ENCODE assay signal across 1 mouse cellular context in the genomic region with DNA sequence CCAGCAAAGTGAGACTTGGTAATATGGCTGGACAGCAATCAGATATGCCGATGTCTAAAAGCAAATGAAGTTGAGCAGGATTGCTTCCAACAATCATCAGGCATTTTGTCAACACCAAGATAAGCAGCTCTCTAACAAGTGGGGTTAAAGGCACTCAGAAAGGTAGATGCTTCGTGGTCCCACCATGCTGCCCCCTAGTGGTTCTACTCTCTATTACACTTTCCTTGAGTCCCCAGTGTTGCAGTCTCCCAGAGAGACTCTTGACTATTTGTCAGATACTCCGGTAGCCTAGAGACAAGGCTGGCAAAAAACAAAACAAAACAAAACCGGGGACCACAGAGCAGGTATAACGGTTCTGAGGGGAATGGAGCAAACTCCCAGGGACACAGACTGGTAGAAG.
A peak's percentile ranks its signal among the peaks of the same experiment; 100 is the strongest.
TF ChIP-seq lines count a peak whose summit lies in the region.

No protein-coding gene starts in this region.

TF ChIP-seq in CH12.LX, 34 proteins besides CTCF, POLR2A, EP300 and RAD21:
- no peak for TF ChIP-seq ELF1 (IDR thresholded peaks at IDR 0.05; ENCODE audit: low read depth, low read length)
- TF ChIP-seq UBTF (IDR thresholded peaks at IDR 0.05; ENCODE audit: low read depth, low read length): no peak
- TF ChIP-seq ZKSCAN1 (IDR thresholded peaks at IDR 0.05; ENCODE audit: borderline replicate concordance, low read depth, low read length): no peak
- no peak for TF ChIP-seq NRF1 (IDR thresholded peaks at IDR 0.05; ENCODE audit: low read depth, low read length)
- TF ChIP-seq USF2 (conservative IDR thresholded peaks at IDR 0.05; ENCODE audit: low read depth, low read length): no peak
- TF ChIP-seq CHD1 (IDR thresholded peaks at IDR 0.05; ENCODE audit: low read depth, low read length): no peak
- TF ChIP-seq SMC3 (IDR thresholded peaks at IDR 0.05; ENCODE audit: low read depth, low read length): peak; percentile 57
- TF ChIP-seq TBP (conservative IDR thresholded peaks at IDR 0.05; ENCODE audit: low read depth, low read length): no peak
